Mouse (Mus musculus): ENCODE measurements around the gene Tmem150a.

Gene Tmem150a

DNA sequence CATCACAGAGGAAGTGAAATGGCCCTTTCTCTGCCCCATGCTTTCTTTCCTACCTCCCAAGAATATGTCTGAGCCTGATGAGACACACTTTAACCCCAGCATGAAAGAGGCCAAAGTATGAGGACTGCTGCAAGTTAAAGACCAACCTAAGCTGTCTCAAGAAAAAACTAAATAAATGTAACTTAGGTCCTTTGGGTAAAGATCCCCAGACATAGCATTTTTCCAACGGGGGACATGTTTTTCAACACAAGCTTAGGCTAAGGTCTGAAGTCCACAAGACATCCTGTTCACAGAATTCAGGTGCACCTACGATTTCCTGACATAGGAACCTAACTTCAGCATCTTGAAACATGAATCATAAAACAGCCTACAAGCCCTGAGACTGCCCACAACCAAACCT is 5.0 kb upstream of the Tmem150a start:
- in situ Hi-C loops (cut with MboI, MseI), result no loop called here

DNA sequence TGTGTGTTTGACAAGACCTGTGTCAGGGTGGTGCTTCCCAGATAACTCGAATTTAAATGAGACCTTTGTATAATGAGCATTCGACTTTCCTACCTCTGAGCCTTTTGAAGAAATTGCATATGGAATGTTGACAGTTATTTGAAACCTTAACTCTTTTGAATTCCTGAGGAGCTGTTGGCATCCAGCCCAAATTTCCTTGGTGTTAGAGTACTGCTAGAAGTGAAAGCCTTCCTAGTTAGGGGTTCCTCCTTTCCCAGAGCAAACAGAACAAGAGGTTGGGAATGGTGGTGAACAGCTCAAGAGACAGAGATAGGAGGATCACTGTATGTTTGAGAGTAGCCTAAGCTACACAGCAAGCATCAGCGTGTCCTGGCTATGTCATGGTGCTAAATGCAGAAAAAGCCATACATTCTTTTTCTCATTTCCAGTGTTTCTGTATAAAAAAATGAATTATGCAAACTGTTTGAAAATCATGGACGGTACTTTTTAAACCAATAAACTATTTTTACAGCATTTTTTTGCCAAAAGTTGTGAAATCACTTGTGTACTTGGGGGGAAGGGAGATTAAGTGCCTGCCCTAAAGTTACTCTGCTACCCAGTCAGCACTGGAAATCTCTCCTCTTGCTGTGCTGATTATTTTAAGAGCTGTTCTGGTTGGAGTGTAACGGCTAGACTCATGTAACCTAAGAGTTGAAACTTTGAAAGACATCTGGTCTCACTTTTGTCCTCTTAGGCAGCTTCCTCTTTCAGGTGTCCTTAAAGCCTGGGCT is 2.4 kb upstream of the Tmem150a start:
- in situ Hi-C loops (cut with MboI, MseI), result no loop called here

DNA sequence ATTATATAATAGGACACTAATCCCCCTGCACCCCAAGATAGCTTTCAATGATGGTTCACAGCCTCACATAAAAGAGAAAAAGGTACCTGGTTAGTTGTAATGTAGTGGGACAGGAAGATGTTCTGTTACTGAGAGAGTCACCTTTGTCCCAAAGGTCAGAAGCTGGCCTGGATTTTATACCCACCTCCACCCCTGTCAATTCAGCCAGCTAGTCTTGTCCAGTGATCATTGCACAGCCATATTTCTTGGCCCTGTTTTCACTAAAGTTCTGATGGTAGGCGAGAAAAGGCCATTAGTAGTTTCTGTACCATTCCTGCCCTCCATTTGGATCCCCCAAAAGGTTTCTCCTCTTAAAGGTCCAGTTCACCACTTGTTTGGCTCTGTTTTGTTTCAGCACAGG is 1.2 kb upstream of the Tmem150a start:
- in situ Hi-C loops (cut with MboI, MseI), result no loop called here

DNA sequence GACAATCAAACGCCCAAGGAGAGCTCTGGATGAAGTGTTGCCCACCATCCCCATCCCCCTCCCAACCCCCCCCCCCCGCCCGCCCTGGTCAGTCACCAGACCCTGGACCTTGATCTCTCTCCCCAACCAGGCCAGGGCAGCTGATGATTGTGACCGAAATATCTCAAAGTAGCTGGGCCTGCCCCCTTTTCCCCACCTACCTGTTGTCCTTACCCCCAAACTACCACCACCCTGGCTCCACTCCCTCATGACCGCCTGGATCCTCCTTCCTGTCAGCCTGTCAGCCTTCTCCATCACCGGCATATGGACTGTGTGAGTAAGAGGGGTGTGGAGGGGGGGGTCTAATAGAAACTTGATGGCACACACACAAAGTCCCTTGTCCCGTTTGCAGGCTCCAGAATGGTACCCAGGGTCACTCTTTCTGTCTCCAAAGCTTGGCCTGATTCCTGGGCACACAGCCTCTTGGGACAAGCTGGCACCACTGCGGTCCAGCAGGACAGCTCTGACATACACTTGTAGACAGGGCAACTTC is 820 bp downstream of the Tmem150a start:
- in situ Hi-C loops (cut with MboI, MseI), result no loop called here

DNA sequence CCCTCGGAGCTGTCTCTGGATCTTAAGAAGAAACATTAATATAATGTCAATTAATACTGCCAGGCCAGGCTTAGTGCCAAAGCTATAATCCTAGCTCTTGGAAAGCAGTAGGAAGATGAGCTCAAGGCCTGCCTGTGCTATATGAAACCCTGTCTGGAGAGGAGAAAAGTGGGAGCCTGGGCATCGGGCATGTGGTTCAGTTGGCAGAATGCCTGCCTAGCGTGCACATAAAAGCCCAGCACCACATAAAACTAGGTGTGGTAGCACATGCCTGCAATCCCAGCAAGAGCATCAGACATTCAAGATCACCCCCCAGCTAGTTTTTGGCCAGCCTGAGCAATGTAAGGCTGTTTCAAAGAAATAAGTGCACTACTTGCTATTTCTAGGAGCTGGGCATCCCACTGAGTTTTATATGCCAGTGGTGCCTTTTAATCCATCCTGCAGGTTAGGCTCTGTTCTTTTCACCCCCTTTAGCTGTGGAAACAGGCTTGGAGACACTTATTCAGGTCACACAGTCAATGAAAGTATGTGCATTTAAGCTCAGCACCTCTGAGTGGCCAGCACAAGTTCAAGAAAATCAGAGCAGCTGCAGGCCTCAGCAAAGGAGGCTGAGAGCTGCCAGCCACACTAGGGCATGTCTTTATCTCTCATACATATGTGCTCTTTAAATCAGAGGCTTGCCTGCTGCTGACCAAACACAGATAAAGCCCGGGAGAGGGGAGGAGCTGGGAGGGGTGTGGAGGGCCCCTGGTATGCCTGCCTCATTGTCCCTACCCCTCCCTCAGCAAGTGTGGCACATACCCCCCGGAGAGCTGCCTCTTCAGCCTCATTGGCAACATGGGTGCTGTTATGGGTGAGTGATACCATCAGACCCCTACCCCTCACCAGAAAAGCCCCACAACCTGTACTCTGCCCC is 2.2 kb downstream of the Tmem150a start:
- in situ Hi-C loops (cut with MboI, MseI), result no loop called here

DNA sequence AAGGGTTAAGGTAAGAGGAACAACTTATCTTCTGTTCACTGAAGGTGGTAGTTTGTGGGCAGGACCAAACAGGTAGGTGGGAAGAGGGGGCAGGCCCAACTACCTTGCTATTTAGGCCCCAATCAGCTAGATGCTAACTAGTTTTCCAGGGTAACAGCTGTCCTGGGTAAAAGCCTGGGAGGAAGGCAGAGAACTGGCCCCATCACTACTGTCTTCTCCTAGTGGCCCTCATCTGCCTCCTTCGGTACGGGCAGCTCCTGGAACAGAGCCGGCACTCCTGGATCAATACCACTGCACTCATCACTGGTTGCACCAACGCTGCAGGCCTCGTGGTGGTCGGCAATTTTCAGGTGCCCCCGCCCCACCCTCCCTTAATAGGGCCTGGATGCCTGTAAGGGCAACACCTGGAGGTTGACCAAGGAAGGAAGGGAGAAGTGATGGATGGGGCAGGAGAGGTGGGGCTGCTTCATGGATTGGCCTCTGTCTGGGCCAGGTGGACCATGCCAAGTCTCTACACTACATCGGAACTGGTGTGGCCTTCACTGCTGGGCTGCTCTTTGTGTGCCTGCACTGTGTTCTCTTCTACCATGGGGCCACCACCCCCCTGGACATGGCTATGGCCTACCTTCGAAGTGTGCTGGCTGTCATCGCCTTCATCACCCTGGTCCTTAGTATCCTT is 3.0 kb downstream of the Tmem150a start:
- in situ Hi-C loops (cut with MboI, MseI), result no loop called here

DNA sequence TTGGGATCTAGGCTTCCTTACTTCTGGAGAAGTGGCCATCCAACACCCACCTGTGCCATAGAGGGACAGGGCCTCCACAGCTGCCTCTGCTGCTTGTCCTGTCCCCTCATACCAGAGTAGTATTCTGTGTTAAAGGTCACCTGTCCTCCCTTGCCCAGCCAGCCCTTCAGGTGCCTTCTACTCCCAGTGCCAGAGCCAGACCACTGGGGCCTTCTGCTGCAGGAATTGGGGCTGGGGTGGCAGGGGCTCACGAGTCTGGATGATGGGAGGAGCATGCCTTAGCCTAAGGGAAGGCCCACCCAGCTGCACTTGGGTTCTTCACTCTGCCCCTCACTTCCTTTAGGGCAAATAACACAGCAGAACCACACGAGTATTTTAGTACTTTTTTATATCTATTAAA is 4.1 kb downstream of the Tmem150a start:
- in situ Hi-C loops (cut with MboI, MseI), result no loop called here

DNA sequence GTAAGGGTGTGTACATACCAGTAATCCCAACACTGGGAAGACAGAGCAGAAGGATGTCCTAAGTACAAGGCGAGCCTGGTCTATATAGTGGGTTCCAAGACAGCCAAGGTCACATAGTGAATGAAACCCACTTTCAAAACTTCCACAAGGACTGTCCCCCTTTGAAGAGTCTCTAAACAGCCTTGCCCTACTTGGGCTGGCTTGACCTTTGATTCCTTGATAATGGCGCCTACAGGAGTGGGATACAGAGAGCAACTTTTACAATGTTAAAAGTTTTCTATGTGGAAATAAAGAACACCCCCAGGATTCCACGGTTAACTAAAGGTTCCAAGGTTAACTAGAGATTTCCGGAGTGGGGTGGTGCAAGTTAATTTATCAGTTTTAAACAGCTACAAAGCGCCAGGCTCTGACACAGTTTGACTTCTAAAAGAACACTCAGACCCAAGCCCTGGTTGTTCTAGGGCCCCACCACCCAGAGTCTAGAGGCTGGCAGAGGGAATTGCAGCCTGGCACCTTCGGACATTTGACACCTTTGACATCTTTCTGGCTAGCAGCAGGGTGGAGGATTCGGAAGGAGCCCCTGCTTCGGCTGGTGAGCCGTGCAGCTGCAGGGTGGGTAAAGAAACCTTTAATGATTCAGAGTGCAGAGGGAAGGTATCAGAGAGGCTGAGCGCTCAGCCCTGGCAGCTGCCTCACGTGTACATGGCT is 4.8 kb downstream of the Tmem150a start:
- in situ Hi-C loops (cut with MboI, MseI), result no loop called here

DNA sequence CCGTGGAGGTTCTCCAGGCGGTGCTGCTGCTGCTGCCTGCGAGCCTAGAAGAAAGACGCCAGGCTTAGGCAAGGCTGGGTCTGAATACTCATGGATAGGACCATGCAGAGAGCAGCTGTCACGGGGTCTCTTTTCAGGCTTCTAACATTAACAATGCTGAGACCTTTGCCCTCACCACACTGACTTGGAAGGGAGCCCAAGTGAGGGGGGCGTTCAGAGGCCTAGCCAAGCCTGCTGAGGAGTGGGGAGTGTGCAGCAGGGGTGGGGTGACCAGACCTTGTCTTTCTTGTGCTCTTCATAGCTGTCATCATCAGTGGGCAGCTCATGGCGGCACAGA is 5.3 kb downstream of the Tmem150a start:
- in situ Hi-C loops (cut with MboI, MseI), result no loop called here

DNA sequence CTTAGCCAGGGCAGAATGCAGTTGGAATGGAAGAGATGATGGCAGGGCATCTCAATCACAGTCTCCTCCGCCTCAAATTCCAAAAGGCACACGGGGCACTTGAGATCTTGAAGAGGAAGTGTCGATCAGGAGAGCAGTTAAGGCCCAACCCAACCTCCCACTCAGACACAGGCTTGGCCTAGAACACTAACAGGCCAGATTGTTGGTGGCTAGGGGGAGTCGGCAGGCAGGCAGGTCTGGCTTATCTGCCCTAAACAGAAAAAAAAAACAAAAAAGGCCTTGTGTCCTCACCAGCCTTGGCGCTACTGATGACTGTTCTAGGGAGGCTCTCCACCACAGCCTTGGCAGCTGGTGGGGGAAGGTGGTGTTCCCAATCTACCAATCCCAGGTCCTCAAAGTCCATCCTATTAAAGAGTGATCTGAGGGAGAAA is 5.9 kb downstream of the Tmem150a start:
- in situ Hi-C loops (cut with MboI, MseI), result no loop called here

DNA sequence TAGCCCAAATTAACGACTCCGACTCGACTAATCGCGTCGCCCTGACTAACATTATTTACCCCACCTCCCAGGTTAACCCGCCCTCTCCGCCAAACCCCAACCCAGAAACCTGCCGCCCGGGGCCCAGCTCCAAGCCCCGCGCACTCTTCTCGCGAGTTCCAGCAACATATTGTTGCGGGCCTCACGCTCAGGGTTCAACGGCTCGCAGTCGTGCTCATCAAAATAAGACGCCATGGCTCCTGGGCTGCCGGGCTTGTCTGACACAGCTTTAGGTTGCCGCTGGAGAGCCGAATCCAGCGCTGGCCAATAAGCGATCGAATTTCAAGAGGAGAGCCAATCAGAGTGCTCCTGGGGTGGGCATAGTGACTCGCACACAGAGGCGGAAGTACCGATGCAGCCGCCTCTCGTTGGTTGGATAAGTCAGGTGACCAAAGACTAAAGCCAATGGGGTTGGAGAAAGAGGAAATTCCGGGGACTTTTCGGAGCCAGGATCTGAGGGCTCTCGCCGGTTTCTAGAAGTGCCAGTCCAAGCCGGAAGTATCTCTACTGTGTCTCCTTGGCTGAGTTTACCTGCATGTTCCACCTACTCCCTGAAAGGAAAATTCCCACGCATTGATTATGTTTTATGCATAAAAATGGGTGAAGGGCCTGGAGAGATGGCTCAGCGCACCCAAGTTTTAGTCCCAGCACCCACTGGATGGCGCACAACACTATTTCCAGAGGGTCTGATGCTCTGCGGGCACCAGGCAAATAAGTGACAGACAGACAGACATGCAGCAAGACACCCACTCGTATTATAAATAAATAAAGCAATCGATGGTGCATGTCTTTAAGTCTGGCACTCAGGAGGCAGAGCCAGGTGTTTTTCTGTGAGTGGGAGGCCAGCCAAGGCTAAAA is 7.1 kb downstream of the Tmem150a start:
- in situ Hi-C loops (cut with MboI, MseI), result no loop called here

DNA sequence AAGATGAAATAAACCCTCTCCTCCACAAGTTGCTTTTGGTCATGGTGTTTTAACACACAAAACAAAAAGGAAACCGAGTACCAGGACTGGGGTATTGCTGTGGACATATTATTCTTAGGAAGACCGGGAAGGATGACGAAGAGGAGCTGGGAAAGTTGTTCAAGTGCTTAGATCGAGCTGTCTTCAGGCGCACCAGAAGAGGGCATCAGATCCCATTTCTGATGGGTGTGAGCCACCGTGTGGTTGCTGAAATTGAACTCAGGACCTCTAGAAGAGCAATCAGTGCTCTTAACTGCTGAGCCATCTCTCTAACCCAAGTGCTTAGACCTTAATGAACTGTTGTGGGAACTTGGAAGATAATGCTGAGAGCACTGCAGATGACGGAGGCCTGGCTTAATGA is 8.8 kb downstream of the Tmem150a start:
- in situ Hi-C loops (cut with MboI, MseI), result no loop called here

DNA sequence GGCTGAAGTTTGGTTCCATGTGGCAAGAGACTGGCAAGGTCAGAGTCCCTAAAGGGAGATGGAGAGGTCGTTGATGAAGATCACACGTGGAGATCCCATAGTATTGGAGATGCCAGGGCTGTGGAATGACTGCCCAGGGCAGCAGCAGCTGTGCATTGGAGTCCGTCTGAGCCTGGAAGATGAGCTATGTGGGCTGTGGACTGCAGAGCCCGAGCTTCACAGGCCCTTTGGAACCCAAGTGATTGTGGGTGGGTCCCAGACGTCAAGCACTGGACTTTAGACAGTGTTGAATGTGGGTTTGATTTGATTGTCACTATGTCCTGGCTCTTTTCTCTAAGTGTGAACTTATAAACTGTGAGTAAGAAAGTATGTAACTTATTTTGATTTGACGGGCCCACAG is 9.7 kb downstream of the Tmem150a start:
- in situ Hi-C loops (cut with MboI, MseI), result no loop called here

DNA sequence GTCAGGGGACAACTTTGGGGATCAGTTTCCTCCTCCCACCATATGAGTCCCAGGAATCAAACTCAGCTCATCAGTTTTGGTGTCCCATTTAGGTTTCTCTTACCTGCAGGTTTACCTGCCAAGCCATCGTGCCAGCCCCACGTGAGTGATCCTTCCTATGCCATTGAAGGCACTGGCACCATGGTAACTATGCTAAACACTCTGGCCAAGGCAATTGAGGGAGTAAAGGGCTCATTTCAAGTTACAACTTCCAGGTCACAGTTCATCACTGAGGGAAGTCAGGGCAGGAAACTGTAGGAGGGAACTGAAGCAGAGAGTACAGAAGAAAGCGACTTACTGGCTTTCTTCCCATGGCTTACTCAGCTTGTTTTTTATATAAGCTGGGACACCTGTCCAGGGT is 11.1 kb downstream of the Tmem150a start:
- in situ Hi-C loops (cut with MboI, MseI), result no loop called here

DNA sequence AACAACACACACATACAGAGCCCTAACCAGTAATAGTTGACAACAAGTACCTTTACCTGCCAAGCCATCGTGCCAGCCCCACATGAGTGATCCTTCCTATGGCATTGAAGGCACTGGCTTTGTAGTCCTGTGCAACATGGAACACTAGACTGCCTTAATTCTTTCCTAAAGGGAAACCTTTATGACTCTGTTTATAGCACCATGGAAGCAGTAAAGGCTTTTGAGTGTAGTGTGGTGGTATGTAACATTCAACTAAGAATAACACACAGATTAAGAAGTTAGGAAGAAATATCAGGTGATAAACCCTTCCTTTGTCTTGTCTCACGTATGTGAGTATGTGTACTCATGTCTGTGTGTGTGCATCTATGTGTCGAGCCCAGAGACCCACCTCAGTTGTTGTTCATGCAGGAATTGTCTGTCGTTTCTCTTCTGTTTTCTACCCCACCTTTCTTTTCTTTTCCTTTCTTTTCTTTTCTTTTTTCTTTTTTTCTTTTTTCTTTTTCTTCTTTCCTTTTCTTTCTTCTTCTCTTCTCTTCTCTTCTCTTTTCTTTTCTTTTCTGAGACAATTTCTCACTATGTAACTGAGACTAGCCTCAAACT is 11.7 kb downstream of the Tmem150a start, which contains the start of gene Rnf181:
Gene Rnf181, minus strand, starts transcription at position 113 of the 600 bp plus-strand sequence.
- in situ Hi-C loops (cut with MboI, MseI), result no loop called here

DNA sequence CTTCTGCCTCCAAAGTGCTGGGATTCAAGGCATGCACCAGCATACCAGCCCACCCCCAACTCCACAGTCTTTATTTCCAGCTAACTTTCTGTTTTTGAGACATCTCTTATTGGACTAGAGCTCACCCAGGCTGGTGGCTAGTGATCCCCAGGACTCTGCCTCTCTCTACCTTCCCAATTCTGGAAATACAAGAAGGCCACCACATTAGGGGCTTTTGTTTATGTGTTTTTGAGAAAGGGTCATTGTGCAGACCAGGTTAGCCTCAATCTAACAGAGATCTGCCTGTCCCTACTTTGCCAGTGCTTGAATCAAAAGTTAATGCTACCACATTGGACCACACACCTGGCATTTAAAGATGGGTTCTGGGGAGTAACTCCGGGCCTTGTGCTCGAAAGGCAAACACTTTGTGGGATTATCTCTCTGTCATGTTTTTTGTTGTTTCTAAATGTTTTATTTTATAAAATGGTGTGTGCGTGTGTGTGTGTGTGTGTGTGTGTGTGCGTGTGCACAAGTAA is 12.3 kb downstream of the Tmem150a start:
- in situ Hi-C loops (cut with MboI, MseI), result no loop called here

DNA sequence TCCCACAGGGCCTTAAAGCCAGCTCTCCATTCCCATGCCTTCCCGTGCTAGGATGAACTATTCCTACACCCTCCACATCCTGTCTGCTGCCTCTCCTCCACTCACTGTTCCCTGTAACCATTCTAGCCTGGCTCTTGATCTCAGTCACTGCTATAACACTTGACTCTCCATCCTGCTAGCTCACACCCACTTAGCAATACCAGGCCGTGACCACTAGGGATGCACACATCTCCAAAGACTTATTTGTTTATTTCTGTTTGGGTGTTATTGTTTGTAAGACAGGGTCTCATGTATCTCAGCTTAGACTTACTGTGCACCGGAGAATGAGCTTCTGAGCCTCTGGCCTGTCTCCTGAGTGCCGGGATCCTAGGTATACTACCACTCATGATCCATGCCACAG is 14.3 kb downstream of the Tmem150a start:
- in situ Hi-C loops (cut with MboI, MseI), result no loop called here

DNA sequence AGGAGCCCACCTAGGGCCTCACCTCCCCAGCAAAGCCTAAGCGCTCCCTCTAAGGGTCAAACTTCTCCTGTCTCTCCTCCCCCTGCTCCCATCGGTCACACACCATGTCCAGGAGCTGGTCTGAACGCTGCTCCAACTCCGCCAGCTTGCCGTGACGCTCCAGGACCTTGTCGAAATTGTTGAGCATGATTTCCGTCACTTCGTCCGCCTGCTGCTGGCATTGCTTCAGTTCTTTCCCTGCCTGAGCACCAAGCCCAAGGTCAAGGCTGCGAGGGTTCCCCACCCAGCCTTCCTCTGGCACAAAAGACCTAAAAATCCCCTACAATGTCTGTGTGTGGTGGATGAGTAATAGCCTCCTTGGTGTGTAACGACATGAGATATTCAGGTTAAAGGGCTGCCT is 14.8 kb downstream of the Tmem150a start:
- in situ Hi-C loops (cut with MboI, MseI), result no loop called here

DNA sequence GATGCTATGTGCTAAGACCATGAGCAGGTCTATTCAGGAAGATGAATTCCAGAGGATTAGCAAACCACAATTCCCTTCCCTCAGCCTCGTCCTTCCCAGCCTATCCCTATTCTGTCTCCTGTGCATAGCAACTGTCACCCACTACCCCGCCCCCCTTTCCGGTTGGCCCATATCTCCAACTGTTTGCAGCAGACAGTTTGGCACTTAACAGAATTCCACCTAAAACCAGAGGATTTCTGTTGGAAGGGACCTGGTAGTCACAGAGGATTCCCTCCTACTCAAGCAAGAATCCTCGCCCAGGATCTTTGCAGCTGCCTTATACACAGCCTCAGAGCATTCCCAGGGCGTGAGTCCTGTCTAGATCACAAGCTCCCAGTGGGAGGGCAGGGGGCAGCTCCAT is 15.9 kb downstream of the Tmem150a start:
- in situ Hi-C loops (cut with MboI, MseI), result no loop called here

DNA sequence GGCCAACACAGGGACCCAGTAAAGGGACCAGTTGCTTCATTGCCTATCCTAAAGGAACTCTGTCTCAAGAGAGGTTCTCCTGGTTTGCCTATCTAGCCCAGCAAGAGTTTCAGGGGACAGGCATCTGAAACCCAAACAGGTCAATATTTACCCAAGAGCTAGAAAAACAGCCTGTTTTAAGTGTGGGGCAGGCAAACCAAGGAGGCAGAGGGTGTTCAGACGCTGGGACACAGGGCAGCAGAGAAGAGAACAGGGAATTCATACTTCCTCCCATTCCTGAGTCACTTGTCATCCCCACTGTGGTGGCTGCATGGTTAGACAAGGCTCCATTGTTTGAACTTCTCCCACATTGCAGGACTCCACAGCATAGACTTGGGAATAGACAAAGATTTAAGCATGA is 16.3 kb downstream of the Tmem150a start:
- in situ Hi-C loops (cut with MboI, MseI), result no loop called here
